Mouse (Mus musculus) embryo, embryonic 9.5 days (tissue): ENCODE measurements around the gene Cplx2.

Source experiments
- DNase-seq: peaks from one replicate; pipeline ENCODE4 v3.0.0-alpha.2; 2017; ENCODE audit errors: extremely low spot score

Gene Cplx2

DNA sequence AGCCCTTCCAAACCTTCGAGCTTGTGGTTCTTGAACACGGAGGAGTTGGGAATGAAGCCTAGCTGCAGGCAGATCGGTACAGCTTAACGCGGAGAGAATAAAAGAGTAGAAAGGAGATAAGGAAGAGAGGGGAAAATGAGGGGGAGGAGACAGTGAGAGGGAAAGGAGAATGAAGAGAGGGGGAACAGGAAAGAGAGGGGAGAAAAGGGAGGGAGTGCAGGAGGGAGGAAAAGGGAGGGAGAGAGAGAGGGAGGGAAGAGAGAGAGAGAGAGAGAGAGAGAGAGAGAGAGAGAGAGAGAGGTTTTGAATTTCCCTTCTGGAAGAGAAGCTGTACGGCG, at the start of gene Cplx2:
TSS of gene Cplx2 (plus strand) at position 301 of the 338 bp plus-strand sequence.
- DNase-seq: peak; percentile 6

GRCm38 (mm10) chr13:54322396-54323306, 48.5 kb upstream of the Cplx2 start:
- DNase-seq: peak; percentile 36

GRCm38 (mm10) chr13:54323307-54324165, 47.6 kb upstream of the Cplx2 start:
- no peak for DNase-seq

GRCm38 (mm10) chr13:54324178-54324577, 47.0 kb upstream of the Cplx2 start:
- no peak for DNase-seq

GRCm38 (mm10) chr13:54325814-54326213, 45.3 kb upstream of the Cplx2 start:
- DNase-seq: no peak

DNA sequence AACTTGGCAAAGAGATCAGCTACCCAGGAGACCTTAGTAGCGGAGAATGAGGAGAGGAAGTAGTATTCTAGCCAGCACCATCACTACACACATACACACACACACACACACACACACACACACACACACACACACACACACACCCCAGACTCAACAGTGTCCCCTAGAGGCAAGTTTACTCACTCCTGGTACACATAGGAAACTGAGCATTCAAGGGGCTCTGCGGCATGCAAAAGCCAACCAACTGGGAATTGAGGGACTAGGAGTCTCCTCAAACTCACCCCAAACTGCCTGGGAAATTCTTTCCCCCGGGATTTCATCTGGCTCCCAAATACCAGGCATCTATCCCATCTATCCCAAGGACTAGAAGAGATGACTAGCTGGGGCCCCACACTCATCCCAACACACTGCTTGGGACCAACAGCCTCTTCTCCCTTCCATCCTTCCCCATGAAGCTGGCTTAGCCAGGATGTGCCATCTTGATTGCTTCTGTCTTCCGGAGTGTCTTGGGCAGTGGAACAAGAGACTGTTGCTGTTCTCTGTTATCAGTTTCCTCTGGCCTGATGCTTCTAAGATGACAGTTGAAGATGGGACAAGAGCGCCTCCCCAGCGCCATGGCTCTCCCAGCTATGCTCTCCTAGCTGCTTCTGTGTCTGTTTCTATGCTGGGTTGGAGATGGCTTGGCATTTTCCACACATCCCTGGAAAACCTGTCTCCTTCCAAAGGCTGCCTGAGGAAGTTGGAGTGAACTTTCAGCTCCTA, 44.3 kb upstream of the Cplx2 start:
- no peak for DNase-seq

GRCm38 (mm10) chr13:54328029-54328428, 43.1 kb upstream of the Cplx2 start:
- no peak for DNase-seq

GRCm38 (mm10) chr13:54328954-54329490, 42.1 kb upstream of the Cplx2 start:
- DNase-seq: peak; percentile 30

GRCm38 (mm10) chr13:54331825-54332675, 39.1 kb upstream of the Cplx2 start:
- peak; percentile 55 for DNase-seq

GRCm38 (mm10) chr13:54332921-54333477, 38.1 kb upstream of the Cplx2 start:
- no peak for DNase-seq

- DNase-seq: no peak
Observed at GRCm38 (mm10) chr13:54337058-54337457, 34.1 kb upstream of the Cplx2 start.

DNA sequence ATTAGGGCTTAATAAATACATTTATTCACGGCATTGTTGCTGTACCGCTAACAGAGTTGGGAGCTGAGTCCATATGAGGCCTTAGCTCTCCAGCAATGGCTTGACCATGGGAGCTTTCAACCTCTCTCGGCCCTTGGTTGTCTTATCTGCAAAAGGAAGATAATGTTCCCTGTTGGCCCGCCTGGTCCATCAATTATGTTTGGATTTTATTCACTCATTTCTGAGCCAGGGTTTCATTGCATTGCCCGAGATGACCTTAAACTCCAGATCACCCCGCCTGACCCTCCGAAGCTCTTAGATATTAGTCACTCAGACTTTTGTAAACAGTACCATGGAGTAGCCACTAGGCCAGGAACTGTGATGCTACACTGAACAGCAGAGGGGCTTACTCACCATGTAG, 33.6 kb upstream of the Cplx2 start:
- no peak for DNase-seq

DNA sequence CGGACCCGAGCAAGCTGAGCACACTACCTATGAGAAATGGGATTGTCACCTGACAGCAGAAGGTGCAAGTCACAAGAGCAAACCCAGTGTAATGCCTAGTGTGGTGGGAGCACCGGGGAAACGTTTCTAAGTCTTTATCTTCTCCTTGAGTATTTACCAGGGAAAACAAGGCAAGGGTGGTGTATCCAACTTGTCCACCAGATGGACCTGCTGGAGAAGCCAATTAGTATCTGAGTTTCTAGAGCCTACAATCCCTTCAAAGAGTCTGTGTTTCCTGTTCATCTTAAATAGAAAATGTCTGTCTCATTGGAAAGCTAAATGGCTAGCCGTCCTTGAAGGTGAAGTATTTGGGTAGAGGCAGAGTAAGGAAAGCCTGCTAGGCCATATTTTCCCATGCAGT, 32.3 kb upstream of the Cplx2 start:
- no peak for DNase-seq

GRCm38 (mm10) chr13:54345885-54346647, 25.1 kb upstream of the Cplx2 start:
- DNase-seq: no peak

- DNase-seq: no peak
Observed at GRCm38 (mm10) chr13:54348011-54348410, 23.1 kb upstream of the Cplx2 start.

DNA sequence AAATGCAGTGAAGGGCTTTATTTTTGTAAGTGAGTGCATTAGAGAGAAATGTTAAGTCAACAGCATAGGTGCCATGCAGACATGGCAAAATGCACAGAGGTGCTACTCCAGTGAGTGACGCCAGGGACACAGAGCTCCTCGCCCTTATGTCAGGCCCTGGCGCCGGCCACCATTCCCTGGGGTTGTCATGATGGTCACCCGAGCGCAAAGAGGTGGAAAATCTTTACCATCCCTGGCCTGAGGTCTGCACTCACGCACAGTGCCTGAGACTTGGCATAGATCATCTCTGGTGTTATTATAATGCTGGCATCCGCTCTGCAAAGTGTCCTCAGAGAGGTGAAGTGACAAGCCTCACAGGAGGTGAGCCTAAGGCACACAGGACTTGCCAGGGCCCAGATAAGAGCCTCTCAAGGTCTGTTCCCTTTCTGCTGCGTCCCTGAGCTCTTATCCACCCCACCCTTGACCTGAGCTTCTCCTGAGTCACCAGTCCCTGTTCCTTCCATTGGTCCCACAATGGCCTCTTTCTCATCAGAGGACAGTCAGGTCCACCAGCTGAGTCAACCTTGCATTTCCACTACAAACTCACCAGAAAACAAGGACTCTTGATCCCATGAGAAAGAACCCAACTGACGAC, 21.9 kb upstream of the Cplx2 start:
- DNase-seq: no peak

DNA sequence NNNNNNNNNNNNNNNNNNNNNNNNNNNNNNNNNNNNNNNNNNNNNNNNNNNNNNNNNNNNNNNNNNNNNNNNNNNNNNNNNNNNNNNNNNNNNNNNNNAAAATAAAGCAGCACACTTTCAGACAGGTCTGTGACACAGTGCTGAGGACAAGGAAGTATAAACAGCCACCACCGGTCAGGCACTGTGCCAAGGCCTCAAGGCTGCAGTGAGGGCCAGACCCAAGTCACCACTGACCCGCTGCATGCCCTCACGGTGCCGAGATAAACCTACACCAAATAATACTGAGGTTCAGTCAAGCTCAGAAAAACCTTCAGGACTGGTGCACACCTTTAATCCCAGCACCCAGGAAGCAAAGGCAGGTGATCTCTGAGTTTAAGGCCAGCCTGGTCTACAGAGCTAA, 13.7 kb upstream of the Cplx2 start:
- no peak for DNase-seq

DNA sequence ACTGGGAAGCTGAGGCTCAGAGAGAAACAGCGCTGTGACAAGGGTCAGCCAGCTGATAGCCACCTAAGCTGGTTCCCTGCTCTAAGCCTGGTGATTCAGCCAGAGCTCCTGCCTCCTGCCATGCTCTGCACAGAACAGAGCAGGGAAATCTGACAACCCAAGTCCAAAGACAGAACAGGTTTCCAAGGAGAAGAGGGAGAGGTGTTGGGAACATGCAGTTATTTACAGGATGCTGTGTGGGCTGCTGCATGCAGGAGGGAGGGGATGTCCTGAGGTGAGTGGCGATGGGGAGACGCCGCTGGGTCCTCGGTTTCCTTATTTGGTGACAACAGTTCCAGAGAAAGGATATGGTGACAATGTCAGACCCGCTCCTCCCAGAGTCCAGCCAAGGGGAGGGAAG, 12.0 kb upstream of the Cplx2 start:
- no peak for DNase-seq

DNA sequence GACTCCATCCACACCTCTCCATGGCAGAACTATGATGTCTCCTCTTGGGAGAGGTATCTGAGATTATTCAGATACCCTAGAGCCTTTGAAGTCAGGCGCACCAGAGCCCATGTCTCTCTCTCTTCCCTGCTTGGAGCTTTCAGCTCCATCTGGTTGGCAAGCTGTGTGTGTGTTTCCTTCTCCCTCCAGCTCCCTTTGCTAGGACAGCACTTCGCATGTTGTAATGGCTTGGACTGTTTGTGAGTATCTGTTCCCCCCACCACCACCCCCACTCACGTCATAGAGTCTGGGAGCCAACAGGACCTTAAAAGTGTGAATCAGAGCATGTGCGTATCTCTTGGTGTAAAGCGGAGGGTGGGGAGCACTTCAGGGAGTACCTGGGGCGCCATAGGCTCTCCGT, 6.5 kb upstream of the Cplx2 start:
- no peak for DNase-seq
